Mouse (Mus musculus): ENCODE measurements around the gene Atp6ap1. TPM values are rescaled to one million over a fixed set of nuclear protein-coding genes. Genes with fewer than 3 reads are reported as not detected.

Gene Atp6ap1
- total and polyA plus RNA-seq, 3 experiments, result 41.6 to 355 (median 75.5) TPM

GRCm38 (mm10) chrX:74298348-74298747, 1.5 kb downstream of the Atp6ap1 start:
- H3K4me3 ChIP-seq (ENCODE audit: control insufficient read depth in 1 of 2, insufficient read depth in 1 of 2, low read depth in 2 of 2, low read length in 2 of 2), result no peak overlapping the region
- DNase-seq (ENCODE audit: low read depth, low spot score), result no peak
- H3K27ac ChIP-seq (ENCODE audit: control insufficient read depth, low read depth, low read length), result no peak overlapping the region
- H3K9ac ChIP-seq (ENCODE audit: control insufficient read depth, low read depth, low read length, poor library complexity, severe bottlenecking), result no peak overlapping the region
- H3K36me3 ChIP-seq (ENCODE audit: control insufficient read depth in 1 of 2, insufficient read depth in 2 of 2, low read length in 2 of 2), result peaks cover 0 to 16% of the 10 kb centered on the region in 2 experiments; a peak in 3 of 4 replicates
- no peaks in the 10 kb centered on the region for H3K9me3 ChIP-seq (replicated peaks; ENCODE audit: insufficient read depth, low read length)
- TF ChIP-seq MAFK (IDR thresholded peaks at IDR 0.05; ENCODE audit: borderline replicate concordance, low read depth, low read length), result 0 out of 2 replicates have a peak, but pooled peaks have one; percentile 10
- no peak for TF ChIP-seq ZMIZ1 (IDR thresholded peaks at IDR 0.05; ENCODE audit: low read depth, low read length)
- no peaks in the 10 kb centered on the region for H3K27me3 ChIP-seq (ENCODE audit: control insufficient read depth in 1 of 2, insufficient read depth in 2 of 2, low read length in 2 of 2)
- peaks cover 10% of the 10 kb centered on the region for H3K79me2 ChIP-seq (ENCODE audit: control insufficient read depth, insufficient read depth, low read length, poor library complexity)
- H3K4me1 ChIP-seq (ENCODE audit: control insufficient read depth in 1 of 2, insufficient read depth in 2 of 2, low read length in 2 of 2), result peaks cover 3 to 8% of the 10 kb centered on the region in 2 experiments; a peak in 3 of 4 replicates

GRCm38 (mm10) chrX:74299721-74300120, 2.8 kb downstream of the Atp6ap1 start:
- Histone ChIP-seq H3K4me1 (ENCODE audit: control insufficient read depth in 1 of 2, insufficient read depth in 2 of 2, low read length in 2 of 2) (peaks cover 6% of the 10 kb centered on the region in 2 experiments; a peak in 3 of 4 replicates), H3K79me2 (ENCODE audit: control insufficient read depth, insufficient read depth, low read length, poor library complexity) (peaks cover 10% of the 10 kb centered on the region), H3K27me3 (ENCODE audit: control insufficient read depth in 1 of 2, insufficient read depth in 2 of 2, low read length in 2 of 2) (no peaks in the 10 kb centered on the region), H3K9me3 (replicated peaks; ENCODE audit: insufficient read depth, low read length) (no peaks in the 10 kb centered on the region), H3K36me3 (ENCODE audit: control insufficient read depth in 1 of 2, insufficient read depth in 2 of 2, low read length in 2 of 2) (peaks cover 0 to 11% of the 10 kb centered on the region in 2 experiments; a peak in 3 of 4 replicates), H3K27ac (ENCODE audit: control insufficient read depth, low read depth, low read length) (peak overlapping the region; percentile 38; the same call in 1 of the 2 replicates), H3K9ac (ENCODE audit: control insufficient read depth, low read depth, low read length, poor library complexity, severe bottlenecking) (no peak overlapping the region), H3K4me3 (ENCODE audit: control insufficient read depth in 1 of 2, insufficient read depth in 1 of 2, low read depth in 2 of 2, low read length in 2 of 2) (no peak overlapping the region)
- peak; percentile 66 for DNase-seq (ENCODE audit: low read depth, low spot score)
- TF ChIP-seq ETS1 (IDR thresholded peaks at IDR 0.05; ENCODE audit: low read depth, low read length) (peak; percentile 46; the same call in 1 of the 2 replicates), ELF1 (IDR thresholded peaks at IDR 0.05; ENCODE audit: low read depth, low read length) (peak; percentile 59; the same call in 1 of the 2 replicates), MAZ (IDR thresholded peaks at IDR 0.05; ENCODE audit: low read depth, low read length) (no peak)

- peak; percentile 86 for DNase-seq (ENCODE audit: low read depth, low spot score)
- H3K9me3 ChIP-seq (replicated peaks; ENCODE audit: insufficient read depth, low read length), result no peaks in the 10 kb centered on the region
- peaks cover 0 to 10% of the 10 kb centered on the region in 2 experiments; a peak in 2 of 4 replicates for H3K4me1 ChIP-seq (ENCODE audit: control insufficient read depth in 1 of 2, insufficient read depth in 2 of 2, low read length in 2 of 2)
- H3K27me3 ChIP-seq (ENCODE audit: control insufficient read depth in 1 of 2, insufficient read depth in 2 of 2, low read length in 2 of 2), result no peaks in the 10 kb centered on the region
- H3K79me2 ChIP-seq (ENCODE audit: control insufficient read depth, insufficient read depth, low read length, poor library complexity), result peaks cover 6% of the 10 kb centered on the region; the same call in 1 of the 2 replicates
- peak within 1 kb of the TSS; percentile 85 for H3K27ac ChIP-seq (ENCODE audit: control insufficient read depth, low read depth, low read length)
- peak within 1 kb of the TSS; percentile 87 for H3K9ac ChIP-seq (ENCODE audit: control insufficient read depth, low read depth, low read length, poor library complexity, severe bottlenecking)
- TF ChIP-seq MXI1 (IDR thresholded peaks at IDR 0.05; ENCODE audit: low read depth, low read length) (peak; percentile 77), ZMIZ1 (IDR thresholded peaks at IDR 0.05; ENCODE audit: low read depth, low read length) (peak; percentile 77), HCFC1 (IDR thresholded peaks at IDR 0.05; ENCODE audit: low read depth, low read length) (peak; percentile 66; the same call in 1 of the 2 replicates), TCF12 (IDR thresholded peaks at IDR 0.05; ENCODE audit: low read depth, low read length) (peak; percentile 56), POLR2AphosphoS2 (IDR thresholded peaks at IDR 0.05; ENCODE audit: low read length) (peak; percentile 82; the same call in 1 of the 2 replicates), SIN3A (IDR thresholded peaks at IDR 0.05; ENCODE audit: low read length) (peak; percentile 80), CHD1 (IDR thresholded peaks at IDR 0.05; ENCODE audit: low read depth, low read length) (no peak), CHD2 (IDR thresholded peaks at IDR 0.05; ENCODE audit: low read length) (no peak), USF2 (IDR thresholded peaks at IDR 0.05; ENCODE audit: borderline replicate concordance in 1 of 2, insufficient read depth in 1 of 2, low read depth in 1 of 2, low read length in 2 of 2) (no peak), TBP (IDR thresholded peaks at IDR 0.05; ENCODE audit: low read depth, low read length) (peak; percentile 77), CTCF (IDR thresholded peaks at IDR 0.05 in 2 of 3, conservative IDR thresholded peaks at IDR 0.05 in 1 of 3; ENCODE audit: control insufficient read depth in 1 of 3, insufficient read depth in 1 of 3, low read depth in 2 of 3, low read length in 3 of 3, poor library complexity in 1 of 3, severe bottlenecking in 1 of 3) (peak in 1 of 3 experiments; percentile 14; a peak in 1 of 6 replicates), NELFE (IDR thresholded peaks at IDR 0.05; ENCODE audit: low read depth, low read length) (peak; percentile 79), SMC3 (IDR thresholded peaks at IDR 0.05; ENCODE audit: low read depth, low read length) (0 out of 2 replicates have a peak, but pooled peaks have one; percentile 14), MEF2A (IDR thresholded peaks at IDR 0.05; ENCODE audit: extremely low read depth, insufficient replicate concordance, low read depth, low read length, poor library complexity, severe bottlenecking) (no peak), POLR2A (IDR thresholded peaks at IDR 0.05; ENCODE audit: control insufficient read depth in 1 of 2, insufficient read depth in 1 of 2, low read depth in 1 of 2, low read length in 2 of 2, poor library complexity in 1 of 2) (peak; percentile 66 to 80), KAT2A (conservative IDR thresholded peaks at IDR 0.05; ENCODE audit: low read depth, low read length) (peak; percentile 72), MAZ (IDR thresholded peaks at IDR 0.05; ENCODE audit: low read depth, low read length) (peak; percentile 4; the same call in 1 of the 2 replicates)
- no peaks in the 10 kb centered on the region; a peak in 3 of 4 replicates for H3K36me3 ChIP-seq (ENCODE audit: control insufficient read depth in 1 of 2, insufficient read depth in 2 of 2, low read length in 2 of 2)
- peak within 1 kb of the TSS; percentile 67 to 70 for H3K4me3 ChIP-seq (ENCODE audit: control insufficient read depth in 1 of 2, insufficient read depth in 1 of 2, low read depth in 2 of 2, low read length in 2 of 2)
Measured at GRCm38 (mm10) chrX:74304867-74305700, 8.2 kb downstream of the Atp6ap1 start, which contains the start of gene Gdi1. Gene Gdi1 (plus strand): TSS chrX:74304998.

All from MEL (cell line).